Mouse (Mus musculus): ENCODE measurements around the gene Ncf1. TPM values are rescaled to one million over a fixed set of nuclear protein-coding genes. Genes with fewer than 3 reads are reported as not detected.
A peak's percentile ranks its signal among the peaks of the same experiment; 100 is the strongest.

Ncf1 gene
- total and polyA plus RNA-seq, 3 experiments = 287 to 342 (median 302) TPM

DNA sequence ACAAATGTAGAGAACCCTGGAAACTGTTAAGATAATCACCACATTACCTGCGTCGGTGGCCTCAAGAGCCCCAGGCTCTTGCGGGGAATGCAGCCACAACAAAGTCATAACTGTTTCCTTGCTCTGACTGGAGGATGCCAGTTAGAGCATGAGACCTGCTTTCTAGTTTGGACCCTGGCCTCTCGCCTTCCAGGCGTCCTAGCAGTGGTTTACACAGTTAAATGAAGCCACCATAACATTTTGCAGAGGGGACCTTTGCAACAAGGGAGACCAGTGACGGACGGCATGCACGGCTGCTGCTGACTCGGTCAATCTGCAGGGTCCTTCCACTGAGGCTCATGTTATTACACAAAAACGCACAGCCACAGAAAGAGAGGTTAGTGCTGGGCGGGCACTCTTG, 43.3 kb upstream of the Ncf1 start:
- DNase-seq (ENCODE audit: extremely low read depth) = no peak
- peaks cover 52 to 78% of the 10 kb centered on the region in 2 experiments for H3K36me3 ChIP-seq (replicated peaks in 1 of 2; ENCODE audit: control insufficient read depth in 1 of 2, insufficient read depth in 1 of 2, low read length in 1 of 2)
- no peak overlapping the region for H3K9ac ChIP-seq (ENCODE audit: insufficient read depth, low read depth)
- H3K4me1 ChIP-seq (ENCODE audit: control insufficient read depth in 1 of 2, insufficient read depth in 2 of 2) = peaks cover 11 to 44% of the 10 kb centered on the region in 2 experiments
- TF ChIP-seq E2F4 (IDR thresholded peaks at IDR 0.05; ENCODE audit: insufficient replicate concordance, low read depth, low read length) (no peak), HCFC1 (IDR thresholded peaks at IDR 0.05; ENCODE audit: low read depth, low read length) (no peak)
- in situ Hi-C loops (cut with MboI; ENCODE audit: low pct_ligation_motif_present, low pct_unique_long_range_greater_than_20kb, low sequenced_read_pairs) (no loop called here), dilution Hi-C loops (cut with MboI; ENCODE audit: extremely low pct_ligation_motif_present, extremely low pct_unique_long_range_greater_than_20kb, low sequenced_read_pairs) (no loop called here)
- no peak overlapping the region for H3K4me3 ChIP-seq (replicated peaks in 1 of 3; ENCODE audit: low read depth in 2 of 3, low read length in 2 of 3, poor library complexity in 1 of 3)
- no peak overlapping the region for H3K27ac ChIP-seq (ENCODE audit: insufficient read depth, low read depth)
- no peak overlapping the region for H3K4me2 ChIP-seq (ENCODE audit: insufficient read depth, low read depth, poor library complexity, severe bottlenecking)
- no peaks in the 10 kb centered on the region for H3K27me3 ChIP-seq (replicated peaks)
- no peaks in the 10 kb centered on the region for H3K79me2 ChIP-seq (replicated peaks; ENCODE audit: control insufficient read depth, extremely low read depth, insufficient read depth, poor library complexity, severe bottlenecking)
- no peaks in the 10 kb centered on the region for H3K9me3 ChIP-seq (replicated peaks; ENCODE audit: low read length)

DNA sequence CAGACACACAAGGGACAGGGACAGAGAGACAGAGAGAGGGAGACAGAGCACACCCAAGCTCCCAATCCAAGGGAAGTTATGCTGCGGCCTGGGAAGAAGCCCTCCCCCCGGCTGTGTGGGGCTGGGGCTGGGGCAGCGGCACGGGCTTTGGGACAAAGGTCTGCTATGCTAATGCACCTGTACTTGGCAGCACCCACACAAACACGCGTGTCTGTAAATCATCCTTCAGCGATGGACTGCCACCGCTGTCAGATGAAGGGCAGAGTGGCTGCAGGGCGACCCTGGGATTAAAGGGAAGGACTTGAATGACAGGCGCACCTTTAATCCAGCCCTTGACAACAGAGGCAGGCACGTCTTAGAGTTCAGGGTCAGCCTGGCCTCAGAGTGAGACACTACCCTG, 42.0 kb upstream of the Ncf1 start:
- in situ Hi-C loops (cut with MboI; ENCODE audit: low pct_ligation_motif_present, low pct_unique_long_range_greater_than_20kb, low sequenced_read_pairs) (no loop called here), dilution Hi-C loops (cut with MboI; ENCODE audit: extremely low pct_ligation_motif_present, extremely low pct_unique_long_range_greater_than_20kb, low sequenced_read_pairs) (no loop called here)
- Histone ChIP-seq H3K79me2 (replicated peaks; ENCODE audit: control insufficient read depth, extremely low read depth, insufficient read depth, poor library complexity, severe bottlenecking) (no peaks in the 10 kb centered on the region), H3K27me3 (replicated peaks) (no peaks in the 10 kb centered on the region), H3K4me1 (ENCODE audit: control insufficient read depth in 1 of 2, insufficient read depth in 2 of 2) (peaks cover 11 to 55% of the 10 kb centered on the region in 2 experiments), H3K9ac (ENCODE audit: insufficient read depth, low read depth) (no peak overlapping the region), H3K4me2 (ENCODE audit: insufficient read depth, low read depth, poor library complexity, severe bottlenecking) (no peak overlapping the region), H3K27ac (ENCODE audit: insufficient read depth, low read depth) (no peak overlapping the region), H3K9me3 (replicated peaks; ENCODE audit: low read length) (no peaks in the 10 kb centered on the region), H3K4me3 (replicated peaks in 1 of 3; ENCODE audit: low read depth in 2 of 3, low read length in 2 of 3, poor library complexity in 1 of 3) (no peak overlapping the region), H3K36me3 (replicated peaks in 1 of 2; ENCODE audit: control insufficient read depth in 1 of 2, insufficient read depth in 1 of 2, low read length in 1 of 2) (peaks cover 48 to 69% of the 10 kb centered on the region in 2 experiments)
- DNase-seq (ENCODE audit: extremely low read depth) = no peak
- TF ChIP-seq ZKSCAN1 (IDR thresholded peaks at IDR 0.05; ENCODE audit: borderline replicate concordance, low read depth, low read length) (no peak), ELF1 (IDR thresholded peaks at IDR 0.05; ENCODE audit: low read depth, low read length) (no peak), USF1 (IDR thresholded peaks at IDR 0.05; ENCODE audit: low read depth, low read length) (no peak), TBP (conservative IDR thresholded peaks at IDR 0.05; ENCODE audit: low read depth, low read length) (no peak), MYC (IDR thresholded peaks at IDR 0.05; ENCODE audit: low read depth, low read length) (no peak), CTCF (conservative IDR thresholded peaks at IDR 0.05 in 1 of 2, IDR thresholded peaks at IDR 0.05 in 1 of 2; ENCODE audit: low read depth in 2 of 2, low read length in 2 of 2) (no peak), IRF4 (IDR thresholded peaks at IDR 0.05; ENCODE audit: low read depth, low read length) (no peak), UBTF (IDR thresholded peaks at IDR 0.05; ENCODE audit: low read depth, low read length) (no peak), MEF2A (IDR thresholded peaks at IDR 0.05; ENCODE audit: borderline replicate concordance, low read depth, low read length) (no peak)

- dilution Hi-C loops (cut with MboI; ENCODE audit: extremely low pct_ligation_motif_present, extremely low pct_unique_long_range_greater_than_20kb, low sequenced_read_pairs) = no loop called here
- Histone ChIP-seq H3K36me3 (replicated peaks in 1 of 2; ENCODE audit: control insufficient read depth in 1 of 2, insufficient read depth in 1 of 2, low read length in 1 of 2) (peaks cover 47 to 63% of the 10 kb centered on the region in 2 experiments), H3K79me2 (replicated peaks; ENCODE audit: control insufficient read depth, extremely low read depth, insufficient read depth, poor library complexity, severe bottlenecking) (no peaks in the 10 kb centered on the region), H3K27ac (ENCODE audit: insufficient read depth, low read depth) (no peak overlapping the region), H3K4me2 (ENCODE audit: insufficient read depth, low read depth, poor library complexity, severe bottlenecking) (no peak overlapping the region), H3K27me3 (replicated peaks) (no peaks in the 10 kb centered on the region), H3K4me1 (ENCODE audit: control insufficient read depth in 1 of 2, insufficient read depth in 2 of 2) (peaks cover 11 to 55% of the 10 kb centered on the region in 2 experiments), H3K9ac (ENCODE audit: insufficient read depth, low read depth) (no peak overlapping the region), H3K9me3 (replicated peaks; ENCODE audit: low read length) (no peaks in the 10 kb centered on the region), H3K4me3 (replicated peaks in 1 of 3; ENCODE audit: low read depth in 2 of 3, low read length in 2 of 3, poor library complexity in 1 of 3) (no peak overlapping the region)
- in situ Hi-C loops (cut with MboI; ENCODE audit: low pct_ligation_motif_present, low pct_unique_long_range_greater_than_20kb, low sequenced_read_pairs) = no loop called here
- TF ChIP-seq NELFE (IDR thresholded peaks at IDR 0.05; ENCODE audit: low read depth, low read length) (no peak), ZNF384 (IDR thresholded peaks at IDR 0.05; ENCODE audit: low read depth, low read length) (peak; percentile 85), CTCF (conservative IDR thresholded peaks at IDR 0.05 in 1 of 2, IDR thresholded peaks at IDR 0.05 in 1 of 2; ENCODE audit: low read depth in 2 of 2, low read length in 2 of 2) (peak in 1 of 2 experiments; percentile 9; a peak in 1 of 4 replicates), HCFC1 (IDR thresholded peaks at IDR 0.05; ENCODE audit: low read depth, low read length) (no peak), CHD2 (IDR thresholded peaks at IDR 0.05; ENCODE audit: low read length) (no peak), CHD1 (IDR thresholded peaks at IDR 0.05; ENCODE audit: low read depth, low read length) (no peak), SIN3A (IDR thresholded peaks at IDR 0.05; ENCODE audit: low read length) (no peak), NRF1 (IDR thresholded peaks at IDR 0.05; ENCODE audit: low read depth, low read length) (no peak), POLR2AphosphoS2 (IDR thresholded peaks at IDR 0.05; ENCODE audit: low read depth, low read length) (no peak), MEF2A (IDR thresholded peaks at IDR 0.05; ENCODE audit: borderline replicate concordance, low read depth, low read length) (no peak)
- DNase-seq (ENCODE audit: extremely low read depth) = no peak
Observed at GRCm38 (mm10) chr5:134270566-134270965, 41.1 kb upstream of the Ncf1 start.
